Mouse (Mus musculus) splenic B cell, adult 2 months (primary cell): Measurements from ENCODE around the gene Ccnd3.

Experiments used
- DNase-seq: peaks from one replicate; pipeline ENCODE4 v3.0.0-alpha.2; 2011; ENCODE audit warnings: low read depth, low spot score
- H3K27me3 ChIP-seq: 2 replicates; pipeline ENCODE4 v1.6.1; 2012; ENCODE audit warnings: mild to moderate bottlenecking, low read length, moderate library complexity, mixed read lengths; ENCODE audit not compliant: control insufficient read depth, poor library complexity, insufficient read depth, severe bottlenecking
- H3K36me3 ChIP-seq: 2 replicates; pipeline ENCODE4 v1.6.1; 2012; ENCODE audit warnings: mild to moderate bottlenecking, low read length, moderate library complexity, mixed read lengths; ENCODE audit not compliant: control insufficient read depth, poor library complexity, insufficient read depth, severe bottlenecking

The Ccnd3 gene

DNA sequence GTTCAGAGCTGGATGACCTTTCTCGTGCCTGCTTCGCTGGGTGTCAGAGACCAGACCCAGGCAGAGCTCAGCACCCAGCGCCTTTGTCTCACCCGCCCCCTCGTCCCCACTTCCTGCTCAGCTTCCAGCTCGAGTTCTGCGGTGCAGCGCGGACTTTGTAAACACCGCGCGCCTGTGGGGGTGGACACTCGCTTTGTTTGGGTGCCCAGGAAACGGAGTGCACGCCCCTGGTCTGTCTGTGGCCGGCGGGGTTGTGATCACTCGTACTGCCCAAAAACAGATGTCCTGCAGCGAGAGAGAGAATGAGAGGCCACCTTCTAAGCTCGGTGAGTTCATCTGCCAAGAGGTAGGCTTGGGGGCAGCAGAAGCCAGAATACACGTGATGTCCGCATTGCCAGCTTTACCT is at the start of gene Ccnd3:
TSS of gene Ccnd3 (plus strand) at position 111 of the 406 bp plus-strand sequence.
- Histone ChIP-seq H3K27me3 (no peaks in the 10 kb centered on the region), H3K36me3 (peaks cover 3% of the 10 kb centered on the region)
- peak; percentile 68 for DNase-seq

DNA sequence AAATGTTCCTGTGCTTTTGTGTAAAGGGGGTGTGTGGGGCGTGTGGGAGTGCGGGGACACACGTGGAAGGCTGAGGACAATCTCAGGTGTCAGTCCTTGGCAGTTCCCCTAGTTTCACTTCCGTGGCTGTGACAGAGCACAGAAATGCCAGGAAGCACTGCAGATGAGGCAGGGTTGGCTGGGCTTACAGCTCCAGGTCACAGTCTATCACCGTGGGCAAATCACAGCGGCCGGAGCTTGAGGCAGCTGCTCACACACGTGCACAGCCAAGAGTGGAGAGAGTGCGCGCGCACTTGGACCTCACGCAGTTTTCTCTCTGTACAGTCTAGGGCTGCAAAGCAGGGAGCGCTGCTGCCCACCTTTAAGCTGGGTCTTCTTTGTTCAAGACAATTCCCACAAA is 46.5 kb upstream of the Ccnd3 start:
- no peak for DNase-seq
- Histone ChIP-seq H3K27me3 (no peaks in the 10 kb centered on the region), H3K36me3 (no peaks in the 10 kb centered on the region)

DNA sequence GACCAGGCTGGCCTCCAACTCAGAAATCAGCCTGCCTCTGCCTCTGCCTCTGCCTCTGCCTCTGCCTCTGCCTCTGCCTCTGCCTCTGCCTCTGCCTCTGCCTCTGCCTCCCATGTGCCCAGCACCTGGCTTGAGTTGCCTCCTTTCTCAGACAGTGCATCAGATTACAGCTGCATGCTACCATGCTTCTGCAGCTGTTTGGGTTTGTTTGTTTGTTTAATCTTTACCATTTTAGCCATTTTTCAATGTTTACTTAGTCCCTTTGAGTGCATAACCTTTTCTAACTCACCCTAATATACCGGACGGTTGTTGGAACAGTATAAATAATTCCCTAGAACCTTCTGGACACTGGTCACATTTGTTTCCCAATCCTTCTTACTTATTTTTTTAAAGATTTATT is 45.9 kb upstream of the Ccnd3 start:
- H3K36me3 ChIP-seq, result no peaks in the 10 kb centered on the region
- no peaks in the 10 kb centered on the region for H3K27me3 ChIP-seq
- DNase-seq, result no peak

DNA sequence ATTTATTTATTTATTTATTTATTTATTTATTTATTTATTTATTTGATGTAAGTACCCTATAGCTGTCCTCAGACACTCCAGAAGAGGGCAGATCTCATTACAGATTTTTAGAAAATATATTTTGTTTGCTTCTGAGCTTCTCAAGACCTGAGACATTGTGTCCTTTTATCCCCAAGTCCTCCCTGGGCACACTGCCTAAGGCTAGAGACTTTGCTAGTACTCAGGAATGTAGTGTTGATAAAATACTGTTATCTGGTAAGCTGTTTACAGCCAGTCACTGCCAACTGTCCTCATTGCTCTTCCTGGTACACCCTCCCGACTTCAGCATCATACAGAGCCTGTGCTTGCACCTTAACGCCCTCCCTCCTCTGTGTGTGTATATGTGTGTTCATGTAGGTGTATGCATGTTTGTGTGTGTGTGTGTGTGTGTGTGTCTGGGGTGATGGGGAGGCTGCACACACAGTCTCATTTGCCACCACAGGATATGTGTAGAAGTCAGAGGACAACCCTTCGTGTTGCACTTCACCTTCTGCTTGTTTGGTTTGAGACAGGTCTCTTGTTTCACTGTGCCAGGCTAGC is 45.4 kb upstream of the Ccnd3 start:
- Histone ChIP-seq H3K27me3 (no peaks in the 10 kb centered on the region), H3K36me3 (no peaks in the 10 kb centered on the region)
- DNase-seq, result no peak

DNA sequence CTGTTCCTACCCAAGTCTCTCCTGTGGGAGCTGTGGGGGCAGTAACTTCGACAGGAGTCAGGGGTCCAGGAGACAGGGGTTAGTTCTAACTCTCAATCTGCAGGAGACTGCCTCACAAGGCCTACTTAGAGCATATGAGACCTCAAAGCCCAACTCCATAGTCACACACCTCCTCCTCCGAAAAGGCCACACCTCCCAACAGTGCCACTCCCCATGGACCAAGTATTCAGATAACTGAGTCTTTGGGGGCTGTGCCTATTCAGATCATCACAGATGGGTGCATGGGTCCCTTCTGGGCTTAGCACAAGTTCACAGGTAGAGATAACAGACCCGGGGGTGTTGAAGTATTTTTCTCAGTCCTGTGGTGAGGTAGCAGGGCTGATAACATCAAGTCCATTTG is 43.2 kb upstream of the Ccnd3 start:
- no peak for DNase-seq
- Histone ChIP-seq H3K36me3 (no peaks in the 10 kb centered on the region), H3K27me3 (no peaks in the 10 kb centered on the region)

DNA sequence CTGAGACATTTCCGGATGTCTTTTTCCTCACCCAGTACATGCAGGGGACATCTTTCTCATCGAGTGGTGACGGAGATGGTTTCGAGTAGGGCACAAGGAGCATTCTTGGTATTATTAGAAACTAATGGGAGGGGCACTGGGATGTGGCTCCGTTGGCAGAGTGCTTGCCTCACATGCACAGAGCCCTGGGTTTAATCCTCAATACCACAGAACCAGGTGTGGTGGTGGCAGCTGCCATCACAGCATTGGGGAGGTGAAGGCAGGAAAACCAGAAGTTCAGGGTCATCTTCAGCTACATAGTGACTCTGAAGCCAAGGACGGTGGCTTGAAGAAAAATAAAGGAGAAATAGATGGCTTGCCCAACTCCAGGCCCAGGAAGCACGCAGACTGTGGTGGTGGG is 42.6 kb upstream of the Ccnd3 start:
- no peak for DNase-seq
- no peaks in the 10 kb centered on the region for H3K36me3 ChIP-seq
- H3K27me3 ChIP-seq, result no peaks in the 10 kb centered on the region

DNA sequence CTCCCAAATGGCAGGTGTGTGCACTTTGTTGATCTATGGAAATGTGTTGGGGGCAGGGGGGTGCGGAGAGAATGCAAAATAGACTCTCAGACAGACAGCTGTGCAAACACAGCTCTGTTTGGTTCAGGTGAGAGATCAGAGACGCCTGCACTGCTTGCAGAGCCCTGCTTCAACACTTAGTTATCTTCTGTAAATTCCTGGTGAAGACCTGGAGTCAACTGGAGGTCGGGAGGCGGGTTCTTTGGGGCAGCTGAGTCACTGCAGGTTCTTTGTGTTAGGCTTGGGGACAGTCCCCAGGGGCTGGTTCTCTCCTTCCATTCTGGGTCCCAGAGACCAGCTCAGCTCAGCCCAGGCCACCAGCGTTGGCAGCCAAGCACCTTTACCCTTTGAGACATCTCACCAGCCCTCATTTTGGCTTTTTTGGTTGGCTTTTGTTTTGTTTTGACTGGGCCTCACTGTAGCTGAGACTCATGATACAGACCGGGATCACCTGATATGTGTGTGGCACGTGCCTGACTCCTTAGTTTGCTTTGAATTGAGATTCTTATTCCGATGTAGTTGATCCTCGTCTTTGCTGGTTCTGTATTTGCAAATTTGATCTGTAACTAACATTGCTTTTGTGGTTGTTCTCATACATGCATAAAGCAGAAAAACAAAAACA is 42.0 kb upstream of the Ccnd3 start:
- Histone ChIP-seq H3K36me3 (no peaks in the 10 kb centered on the region), H3K27me3 (no peaks in the 10 kb centered on the region)
- DNase-seq, result no peak

DNA sequence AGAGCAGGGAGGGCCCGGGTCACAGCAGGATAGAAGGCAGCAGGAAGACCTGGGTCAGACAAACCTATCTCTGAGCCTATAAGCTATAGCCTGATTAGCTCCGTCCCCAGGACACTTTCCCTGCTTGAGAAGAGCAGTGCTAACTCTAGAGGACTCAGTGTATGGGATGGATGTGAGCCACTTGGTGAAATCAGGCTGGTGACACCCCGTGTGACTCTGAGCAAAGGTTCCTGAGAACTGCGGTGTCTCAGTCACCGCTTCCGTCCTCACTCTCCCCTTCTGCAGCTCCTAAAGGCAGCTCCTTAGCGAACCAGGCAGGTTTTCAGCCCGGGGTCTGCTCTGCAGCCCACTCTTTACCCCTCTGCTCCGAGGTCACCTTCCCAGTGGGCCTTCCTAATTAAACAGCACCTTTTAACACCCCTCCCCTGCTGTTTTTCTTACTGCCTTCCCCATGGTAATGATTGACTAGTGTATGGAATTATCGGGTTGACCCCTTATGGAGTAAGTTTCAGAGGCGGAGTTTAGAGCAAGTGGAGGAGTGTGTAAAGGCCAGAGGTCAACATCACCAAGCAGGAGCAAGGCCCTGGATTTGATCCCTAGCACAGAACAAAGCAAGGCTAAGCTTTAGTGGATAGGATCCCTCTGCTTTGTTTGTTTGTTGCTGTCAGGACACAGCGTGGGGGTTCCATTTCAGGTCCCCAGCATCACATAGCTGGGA is 40.4 kb upstream of the Ccnd3 start:
- Histone ChIP-seq H3K36me3 (no peaks in the 10 kb centered on the region), H3K27me3 (no peaks in the 10 kb centered on the region)
- no peak for DNase-seq

DNA sequence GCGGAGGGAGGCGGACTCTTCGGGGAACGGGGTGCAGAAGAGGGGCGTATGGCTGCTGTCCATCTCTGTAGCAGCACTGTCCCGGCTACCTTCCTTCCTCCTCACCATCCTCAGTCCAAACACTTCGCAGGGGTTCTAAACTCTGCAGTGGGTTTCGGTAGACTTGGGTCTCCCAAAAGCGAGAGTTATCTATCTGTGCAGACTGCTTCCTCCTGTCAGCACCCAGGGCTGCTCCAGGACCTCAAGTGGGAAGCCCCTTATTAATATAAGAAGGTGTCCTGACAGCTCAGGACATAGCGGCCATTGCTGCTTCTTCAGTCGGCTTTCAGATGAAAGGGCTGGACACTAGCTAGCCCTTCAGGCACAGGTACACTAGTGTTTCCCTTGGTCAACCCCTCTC is 39.8 kb upstream of the Ccnd3 start:
- no peak for DNase-seq
- Histone ChIP-seq H3K36me3 (no peaks in the 10 kb centered on the region), H3K27me3 (no peaks in the 10 kb centered on the region)

DNA sequence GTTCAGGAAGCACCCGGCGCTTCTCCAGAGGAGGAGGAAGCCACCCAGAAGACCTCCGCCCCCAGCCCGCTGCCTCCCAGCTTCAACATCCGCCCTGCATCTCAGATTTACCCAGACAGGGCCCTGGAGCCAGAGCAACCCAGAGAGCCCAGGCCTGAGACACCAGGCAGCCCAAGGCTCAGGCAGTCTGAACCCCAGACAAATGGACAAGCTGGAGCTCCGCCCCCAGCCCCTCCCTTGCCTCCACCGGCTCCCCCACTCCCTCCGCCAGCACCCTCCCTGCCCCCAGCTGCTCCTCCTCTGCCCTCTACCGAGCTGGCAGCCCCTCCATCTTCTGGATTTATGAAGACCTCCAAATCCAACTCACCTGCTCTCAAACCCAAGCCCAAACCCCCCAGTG is 38.6 kb upstream of the Ccnd3 start:
- no peak for DNase-seq
- Histone ChIP-seq H3K27me3 (no peaks in the 10 kb centered on the region), H3K36me3 (no peaks in the 10 kb centered on the region)

DNA sequence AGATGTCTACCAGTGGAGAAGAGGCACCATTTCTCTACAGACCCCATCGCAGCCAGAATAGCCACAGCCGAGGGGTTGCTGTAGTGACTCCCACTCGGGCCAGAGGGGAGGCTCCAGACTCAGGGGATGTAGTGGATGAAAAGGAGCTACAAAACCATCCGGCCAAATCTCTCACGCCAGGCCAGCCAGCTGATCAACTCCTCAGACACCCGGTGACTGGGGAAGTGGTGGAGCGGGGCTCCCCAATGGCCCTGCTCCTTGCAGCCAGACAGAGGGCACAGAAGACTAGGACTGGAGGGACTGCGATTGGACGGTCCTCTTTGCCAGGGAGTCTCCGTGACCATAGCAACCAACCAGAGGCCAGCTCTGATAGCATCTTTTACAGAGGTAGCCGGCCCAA is 37.2 kb upstream of the Ccnd3 start:
- H3K36me3 ChIP-seq, result no peaks in the 10 kb centered on the region
- DNase-seq, result no peak

DNA sequence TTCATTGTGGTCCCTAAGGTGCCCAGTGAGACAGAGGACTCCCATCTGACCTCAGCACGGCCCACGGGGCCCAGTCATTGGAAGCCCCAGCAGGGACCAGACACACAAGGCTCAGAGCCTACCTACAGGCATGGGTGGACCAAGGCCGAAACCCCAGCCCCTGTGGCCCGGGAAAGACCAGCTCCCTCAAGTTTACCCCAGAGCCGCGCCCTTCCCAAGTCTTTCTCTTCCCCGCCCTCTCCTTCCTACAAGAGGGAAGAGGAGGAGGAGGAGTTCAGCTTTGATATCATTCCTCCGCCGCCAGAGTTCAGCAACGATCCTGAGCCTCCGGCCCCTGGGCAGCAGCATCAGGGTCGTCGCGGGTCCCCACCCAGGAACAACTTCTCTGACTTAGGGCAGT is 36.8 kb upstream of the Ccnd3 start:
- no peaks in the 10 kb centered on the region for H3K36me3 ChIP-seq
- no peaks in the 10 kb centered on the region for H3K27me3 ChIP-seq
- DNase-seq, result no peak

More for the DNA sequence above, 37.2 kb upstream of the Ccnd3 start:
- H3K27me3 ChIP-seq, result no peaks in the 10 kb centered on the region

DNA sequence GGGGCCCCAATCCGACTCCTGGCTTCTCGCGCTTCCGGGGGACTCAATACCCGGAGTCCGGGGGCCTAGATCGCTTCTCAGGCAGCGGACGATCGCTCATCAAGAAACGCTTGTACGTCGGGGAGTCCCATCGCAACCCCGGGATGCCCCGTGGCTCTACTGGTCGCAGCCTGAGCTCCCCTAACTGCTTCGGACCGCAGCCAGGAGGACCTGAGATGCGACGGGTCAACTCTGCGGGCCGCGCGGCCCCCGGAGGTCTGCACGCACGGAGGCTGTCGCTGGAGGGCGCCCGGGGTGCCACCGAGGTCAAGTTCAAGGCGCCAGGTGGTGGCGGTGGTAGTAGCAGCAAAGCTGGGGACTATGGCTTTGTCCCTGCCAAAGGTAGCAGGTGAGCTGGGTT is 36.4 kb upstream of the Ccnd3 start:
- H3K27me3 ChIP-seq, result no peaks in the 10 kb centered on the region
- no peaks in the 10 kb centered on the region for H3K36me3 ChIP-seq
- DNase-seq, result no peak

DNA sequence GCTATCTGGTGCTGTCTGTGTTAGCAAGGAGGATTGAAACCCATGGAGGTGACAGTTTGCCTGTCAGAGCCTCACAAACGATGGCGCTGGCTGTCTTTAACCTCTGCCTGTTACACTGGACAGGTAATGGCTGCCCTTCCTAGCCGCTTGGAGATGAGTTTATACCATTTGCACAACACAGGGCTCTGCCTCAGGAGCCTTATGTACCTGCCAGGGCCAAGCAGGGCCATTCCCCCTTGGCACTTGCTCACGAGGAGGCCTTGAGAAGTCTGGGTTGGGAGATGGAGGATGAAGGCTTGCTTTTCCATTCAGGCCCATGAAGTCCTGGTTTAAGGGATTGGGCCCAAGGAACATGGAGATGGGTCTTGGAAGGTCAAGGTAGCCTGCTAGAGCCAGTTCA is 35.2 kb upstream of the Ccnd3 start:
- H3K27me3 ChIP-seq, result no peaks in the 10 kb centered on the region
- H3K36me3 ChIP-seq, result no peaks in the 10 kb centered on the region
- no peak for DNase-seq

DNA sequence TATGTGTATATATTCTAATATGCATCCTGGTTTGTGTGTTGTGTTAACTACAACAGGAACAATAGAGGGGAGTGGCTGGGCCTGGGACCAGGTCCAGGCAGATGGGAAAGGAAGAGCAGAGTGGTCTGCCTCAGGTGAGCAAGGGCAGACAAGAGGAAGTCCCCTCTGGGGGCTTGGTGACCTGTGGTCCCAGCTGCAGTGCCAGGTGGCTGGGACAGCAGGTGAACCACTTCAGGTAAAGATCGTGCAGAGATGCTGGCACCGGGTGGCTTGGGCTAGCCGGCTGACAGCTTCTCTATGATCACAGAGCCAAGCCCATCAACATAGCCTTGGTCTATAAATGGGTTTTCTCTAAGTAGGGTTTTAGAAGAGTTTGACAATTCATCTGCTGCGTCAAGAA is 34.7 kb upstream of the Ccnd3 start:
- DNase-seq, result no peak
- Histone ChIP-seq H3K36me3 (no peaks in the 10 kb centered on the region), H3K27me3 (no peaks in the 10 kb centered on the region)
